Mouse (Mus musculus): ENCODE data around the gene Il12rb1. TPM values are rescaled to one million over a fixed set of nuclear protein-coding genes. Genes with fewer than 3 reads are reported as not detected.

Il12rb1 gene
- polyA plus RNA-seq, 1 experiment, result 1.8 TPM

- Histone ChIP-seq H3K4me3 (replicated peaks; ENCODE audit: insufficient read depth, low read depth, low read length) (no peak overlapping the region), H3K27me3 (ENCODE audit: control insufficient read depth, insufficient read depth, low read length) (peaks cover 2% of the 10 kb centered on the region; the same call in 1 of the 2 replicates), H3K4me1 (ENCODE audit: control insufficient read depth, insufficient read depth, low read length) (peaks cover 4% of the 10 kb centered on the region; the same call in 1 of the 2 replicates), H3K27ac (ENCODE audit: insufficient read depth, low read length) (no peak overlapping the region)
- 84% methylated on average over 11 of the region's 11 CpGs for WGBS
- no peak for DNase-seq
- TF ChIP-seq CTCF (IDR thresholded peaks at IDR 0.05; ENCODE audit: borderline replicate concordance, insufficient read depth, low read depth, low read length) (no peak), POLR2A (IDR thresholded peaks at IDR 0.05; ENCODE audit: borderline replicate concordance, insufficient read depth, low read length) (no peak)
These were observed 5.3 kb upstream of the Il12rb1 start for GRCm38 (mm10) chr8:70802786-70803510.

- WGBS, result 3% methylated on average over 47 of the region's 47 CpGs
- DNase-seq, result no peak
- Histone ChIP-seq H3K27ac (ENCODE audit: insufficient read depth, low read length) (peak overlapping the region; percentile 19; the same call in 1 of the 2 replicates), H3K27me3 (ENCODE audit: control insufficient read depth, insufficient read depth, low read length) (peaks cover 2% of the 10 kb centered on the region; the same call in 1 of the 2 replicates), H3K4me3 (replicated peaks; ENCODE audit: insufficient read depth, low read depth, low read length) (peak overlapping the region; percentile 60), H3K4me1 (ENCODE audit: control insufficient read depth, insufficient read depth, low read length) (peaks cover 4% of the 10 kb centered on the region; the same call in 1 of the 2 replicates)
- TF ChIP-seq POLR2A (IDR thresholded peaks at IDR 0.05; ENCODE audit: borderline replicate concordance, insufficient read depth, low read length) (no peak), CTCF (IDR thresholded peaks at IDR 0.05; ENCODE audit: borderline replicate concordance, insufficient read depth, low read depth, low read length) (no peak)
These were observed 4.3 kb upstream of the Il12rb1 start for GRCm38 (mm10) chr8:70803761-70804480.

GRCm38 (mm10) chr8:70804481-70805206 is 3.6 kb upstream of the Il12rb1 start, which contains the start of gene Mast3:
Gene Mast3, minus strand, starts transcription at chr8:70805054.
- Histone ChIP-seq H3K27ac (ENCODE audit: insufficient read depth, low read length) (peak within 1 kb of the TSS; percentile 19; the same call in 1 of the 2 replicates), H3K27me3 (ENCODE audit: control insufficient read depth, insufficient read depth, low read length) (peaks cover 2% of the 10 kb centered on the region; the same call in 1 of the 2 replicates), H3K4me1 (ENCODE audit: control insufficient read depth, insufficient read depth, low read length) (peaks cover 4% of the 10 kb centered on the region; the same call in 1 of the 2 replicates), H3K4me3 (replicated peaks; ENCODE audit: insufficient read depth, low read depth, low read length) (peak within 1 kb of the TSS; percentile 60)
- WGBS, result under 1% methylated on average over 45 of the region's 45 CpGs
- DNase-seq, result peak; percentile 67 to 73
- TF ChIP-seq POLR2A (IDR thresholded peaks at IDR 0.05; ENCODE audit: borderline replicate concordance, insufficient read depth, low read length) (no peak), CTCF (IDR thresholded peaks at IDR 0.05; ENCODE audit: borderline replicate concordance, insufficient read depth, low read depth, low read length) (no peak)

GRCm38 (mm10) chr8:70806541-70806940 is 1.7 kb upstream of the Il12rb1 start:
- DNase-seq, result no peak
- H3K4me1 ChIP-seq (ENCODE audit: control insufficient read depth, insufficient read depth, low read length), result peaks cover 4% of the 10 kb centered on the region; the same call in 1 of the 2 replicates
- H3K4me3 ChIP-seq (replicated peaks; ENCODE audit: insufficient read depth, low read depth, low read length), result no peak overlapping the region
- TF ChIP-seq CTCF (IDR thresholded peaks at IDR 0.05; ENCODE audit: borderline replicate concordance, insufficient read depth, low read depth, low read length) (no peak), POLR2A (IDR thresholded peaks at IDR 0.05; ENCODE audit: borderline replicate concordance, insufficient read depth, low read length) (no peak)
- peak overlapping the region; percentile 33; the same call in 1 of the 2 replicates for H3K27ac ChIP-seq (ENCODE audit: insufficient read depth, low read length)
- 95% methylated on average over 4 of the region's 4 CpGs for WGBS
- H3K27me3 ChIP-seq (ENCODE audit: control insufficient read depth, insufficient read depth, low read length), result peaks cover 2% of the 10 kb centered on the region; the same call in 1 of the 2 replicates

- H3K27ac ChIP-seq (ENCODE audit: insufficient read depth, low read length), result peak overlapping the region; percentile 45; the same call in 1 of the 2 replicates
- no peak overlapping the region for H3K4me3 ChIP-seq (replicated peaks; ENCODE audit: insufficient read depth, low read depth, low read length)
- peaks cover 2% of the 10 kb centered on the region; the same call in 1 of the 2 replicates for H3K27me3 ChIP-seq (ENCODE audit: control insufficient read depth, insufficient read depth, low read length)
- 57% methylated on average over 1 of the region's 1 CpGs for WGBS
- no peak for DNase-seq
- TF ChIP-seq POLR2A (IDR thresholded peaks at IDR 0.05; ENCODE audit: borderline replicate concordance, insufficient read depth, low read length), result no peak
- TF ChIP-seq CTCF (IDR thresholded peaks at IDR 0.05; ENCODE audit: borderline replicate concordance, insufficient read depth, low read depth, low read length), result no peak
- peaks cover 4% of the 10 kb centered on the region; the same call in 1 of the 2 replicates for H3K4me1 ChIP-seq (ENCODE audit: control insufficient read depth, insufficient read depth, low read length)
These were observed 945 bp upstream of the Il12rb1 start for GRCm38 (mm10) chr8:70807304-70807703.

- H3K27me3 ChIP-seq (ENCODE audit: control insufficient read depth, insufficient read depth, low read length), result peaks cover under 1% of the 10 kb centered on the region; the same call in 1 of the 2 replicates
- H3K4me1 ChIP-seq (ENCODE audit: control insufficient read depth, insufficient read depth, low read length), result 0 out of 2 replicates have a peak, but pooled peaks cover 2% of the 10 kb centered on the region
- WGBS, result 77% methylated on average over 8 of the region's 8 CpGs
- TF ChIP-seq CTCF (IDR thresholded peaks at IDR 0.05; ENCODE audit: borderline replicate concordance, insufficient read depth, low read depth, low read length) (no peak), POLR2A (IDR thresholded peaks at IDR 0.05; ENCODE audit: borderline replicate concordance, insufficient read depth, low read length) (no peak)
- H3K4me3 ChIP-seq (replicated peaks; ENCODE audit: insufficient read depth, low read depth, low read length), result no peak overlapping the region
- DNase-seq, result no peak
- H3K27ac ChIP-seq (ENCODE audit: insufficient read depth, low read length), result no peak overlapping the region
These were observed 879 bp downstream of the Il12rb1 start for GRCm38 (mm10) chr8:70808955-70809701.
